Mouse (Mus musculus) erythroblast, embryonic 14.5 days (primary cell): ENCODE data around the gene Adam12.

Experiments used
- GATA1 ChIP-seq: IDR thresholded peaks from 2 replicates; pipeline ENCODE4 v1.6.1; 2012; ENCODE audit warnings: low read length, inconsistent platforms, mixed read lengths
- TAL1 ChIP-seq: IDR thresholded peaks from 3 replicates; pipeline ENCODE4 v1.6.1; 2012; ENCODE audit warnings: low read length, inconsistent platforms, mixed read lengths

DNA sequence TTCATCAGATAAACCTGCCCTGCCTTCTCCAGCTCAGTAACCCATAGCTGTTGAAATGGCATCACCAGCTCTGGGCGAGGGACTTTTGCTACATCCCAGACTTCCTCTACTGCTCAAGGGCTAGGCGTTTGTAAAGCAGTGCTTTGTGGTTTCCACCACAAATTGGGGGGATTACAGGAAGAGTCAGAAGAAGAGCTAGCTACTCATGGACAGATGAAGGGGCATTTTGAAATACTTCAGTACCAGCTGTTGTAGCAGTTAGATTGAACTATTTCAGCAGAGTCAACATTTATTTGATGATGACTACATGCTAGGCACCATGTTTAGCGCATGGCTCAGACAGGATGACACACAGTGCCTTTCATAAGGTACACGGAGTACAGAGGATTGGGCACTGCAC lies 361.7 kb downstream of the Adam12 start:
- TF ChIP-seq GATA1, result no peak
- no peak for TF ChIP-seq TAL1
